Mouse (Mus musculus): Measurements from ENCODE around the gene Fmo5.

- no peak for TF ChIP-seq POLR2A (IDR thresholded peaks at IDR 0.05; ENCODE audit: low read depth, low read length)
- TF ChIP-seq CTCF (IDR thresholded peaks at IDR 0.05; ENCODE audit: extremely low read depth, insufficient read depth, insufficient read length, insufficient replicate concordance), result no peak
Measured at GRCm38 (mm10) chr3:97651604-97652003, 23.0 kb downstream of the Fmo5 start.

Data from spleen, adult 2 months (tissue).